Mouse (Mus musculus) small intestine, adult 2 months (tissue): ENCODE data around the gene Pgbd1.

Experiments used
- CTCF ChIP-seq: fragments of 200-500 bp; IDR thresholded peaks from 2 replicates; pipeline ENCODE4 v1.5.1; 2012; ENCODE audit warnings: low read depth, mild to moderate bottlenecking, control low read depth, inconsistent platforms, low read length, moderate library complexity, mixed read lengths; ENCODE audit not compliant: insufficient replicate concordance, insufficient read length; ENCODE audit errors: extremely low read depth
- POLR2A ChIP-seq: fragments of 200-500 bp; IDR thresholded peaks from 2 replicates; pipeline ENCODE4 v1.6.1; 2012; ENCODE audit warnings: low read depth, mild to moderate bottlenecking, control low read depth, inconsistent platforms, low read length, moderate library complexity

DNA sequence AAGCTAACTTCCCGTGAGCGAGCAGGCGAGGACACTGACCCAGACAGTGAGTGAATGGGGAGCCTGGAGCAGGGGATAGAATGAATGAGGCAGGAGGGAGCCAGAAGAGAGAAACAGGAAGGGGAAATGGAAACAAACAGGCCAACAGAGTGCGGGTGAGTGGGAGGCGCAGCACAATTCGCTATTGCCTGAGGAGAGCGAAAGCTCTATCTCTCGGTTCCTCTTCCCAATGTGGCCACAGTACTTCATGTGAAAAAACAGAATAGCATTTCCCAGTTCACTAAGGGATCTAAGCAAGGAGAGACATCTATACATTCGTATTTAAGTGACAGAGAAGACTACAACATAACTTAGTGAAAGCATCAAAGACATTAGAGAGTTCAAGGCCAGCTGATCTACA, 5.9 kb upstream of the Pgbd1 start:
- no peak for TF ChIP-seq POLR2A
- no peak for TF ChIP-seq CTCF
